Mouse (Mus musculus) WW6 (cell line): Measurements from ENCODE around the gene Trabd.

Experiments
- DNase-seq: peaks from one replicate; pipeline ENCODE4 v3.0.0-alpha.2; 2013; ENCODE audit warnings: low read depth, low spot score

Trabd gene

DNA sequence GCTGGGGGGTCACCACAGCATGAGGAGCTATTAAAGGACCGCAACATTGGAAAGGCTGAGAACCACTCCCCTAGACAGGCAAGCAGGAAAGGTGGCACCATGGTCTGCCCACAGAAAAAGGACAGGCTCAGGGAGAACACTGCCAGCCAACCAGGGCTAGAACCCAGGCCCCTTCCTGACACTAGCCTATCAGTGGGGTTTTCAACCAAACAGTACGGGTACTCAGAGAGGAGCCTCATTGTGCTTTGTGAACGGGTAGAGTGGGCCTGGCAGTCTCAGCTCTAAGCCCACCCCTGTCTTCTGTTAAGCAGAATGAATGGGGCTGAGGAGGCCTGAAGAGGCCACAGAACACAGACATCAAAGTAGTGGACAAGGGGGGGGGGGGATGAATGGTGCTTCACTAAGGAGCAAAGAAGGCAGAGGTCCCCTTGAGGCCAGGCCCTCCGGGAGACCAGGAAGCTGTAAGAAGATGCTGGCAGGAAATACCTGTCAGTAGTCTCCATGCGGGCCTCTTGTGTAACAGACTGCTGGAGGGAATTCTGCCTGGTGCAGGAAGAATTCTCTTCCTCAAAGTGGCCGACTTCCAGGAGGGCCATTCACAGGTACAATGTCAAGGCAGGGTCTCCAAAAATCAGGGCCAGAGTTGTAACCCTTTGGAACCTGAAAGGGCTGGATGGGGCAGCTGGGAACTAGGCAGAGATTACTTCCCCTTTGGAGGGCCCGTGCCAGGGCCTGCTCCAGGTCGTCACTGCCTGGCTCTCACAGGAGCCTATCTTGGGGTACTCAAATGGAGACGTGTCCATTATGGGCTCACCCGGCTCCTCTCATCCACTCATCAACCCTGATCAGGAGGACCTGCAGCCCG is at the start of gene Trabd:
Trabd (plus strand) TSS at position 512 of the 865 bp plus-strand sequence.
- no peak for DNase-seq

DNA sequence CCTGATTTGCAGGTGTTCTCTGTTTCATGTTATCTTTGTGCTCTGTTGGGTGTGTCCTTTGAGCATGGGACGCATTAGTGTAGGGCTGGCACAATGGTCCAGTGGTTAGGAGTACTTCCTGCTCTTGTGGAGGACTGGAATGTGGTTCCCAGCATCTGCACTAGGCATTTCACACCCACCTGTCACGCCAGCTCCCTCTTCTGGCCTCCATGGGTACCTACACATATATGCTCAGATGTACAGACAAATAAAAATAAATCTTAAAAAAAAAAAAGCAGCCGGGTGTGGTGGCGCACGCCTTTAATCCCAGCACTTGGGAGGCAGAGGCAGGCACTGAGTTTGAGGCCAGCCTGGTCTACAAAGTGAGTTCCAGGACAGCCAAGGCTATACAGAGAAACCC is 30.5 kb upstream of the Trabd start:
- DNase-seq: no peak

DNA sequence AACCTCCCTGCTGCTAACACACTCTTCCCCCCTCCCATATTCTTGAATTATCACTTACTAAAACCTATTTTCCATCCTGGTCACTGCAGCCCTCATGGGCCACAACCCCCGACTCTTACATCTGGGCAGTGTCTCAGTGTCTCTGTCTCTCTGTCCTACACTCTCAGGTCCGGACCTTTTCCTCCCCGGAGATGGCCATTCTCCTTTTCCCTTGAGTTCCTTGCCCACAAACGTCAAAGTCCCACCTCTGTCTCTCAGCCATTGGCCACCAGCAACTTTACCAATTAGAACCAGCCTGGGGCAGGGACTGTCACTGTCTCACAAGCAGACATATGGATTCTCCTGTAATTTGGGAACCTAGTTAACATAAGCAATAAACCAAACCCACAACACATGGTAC is 28.6 kb upstream of the Trabd start:
- no peak for DNase-seq

DNA sequence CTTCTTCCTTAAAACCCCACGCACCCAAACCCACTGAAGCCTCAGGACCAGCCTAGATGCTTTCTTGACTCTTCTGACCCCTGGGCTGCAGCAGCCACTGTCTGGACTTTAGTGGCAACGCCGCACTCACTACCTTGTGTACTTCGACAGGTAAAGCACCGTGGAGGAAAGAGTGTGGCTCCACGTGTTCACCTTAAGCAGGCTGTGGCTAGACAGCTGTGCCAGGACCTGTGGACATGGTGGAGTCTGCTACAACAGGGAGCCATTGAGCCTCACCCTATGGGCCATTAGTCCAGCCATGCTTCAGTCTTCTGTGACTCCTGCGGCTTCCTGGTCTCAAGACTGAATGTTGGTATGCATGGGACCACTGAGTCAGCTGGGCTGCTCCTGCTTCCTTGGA is 20.3 kb upstream of the Trabd start:
- no peak for DNase-seq

DNA sequence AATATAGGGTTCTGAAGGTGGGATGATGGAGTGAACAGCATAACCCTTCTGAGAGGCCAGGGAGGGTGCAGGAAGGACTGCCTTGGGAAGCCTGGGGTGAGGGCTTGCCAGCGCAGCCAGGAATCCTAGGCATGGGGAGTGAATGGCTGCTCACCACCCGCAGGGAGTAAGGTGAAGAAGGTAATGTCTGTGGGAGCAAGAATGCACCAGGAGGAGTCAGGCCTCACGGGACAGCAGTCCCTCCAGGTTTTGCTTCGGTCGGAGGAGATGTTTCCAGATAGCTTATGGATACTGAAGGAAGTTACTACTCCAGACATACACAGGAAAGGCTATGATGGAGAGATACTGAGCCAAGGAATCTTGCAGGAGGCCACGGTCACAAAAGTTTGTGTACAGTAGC is 16.2 kb upstream of the Trabd start:
- DNase-seq: no peak

DNA sequence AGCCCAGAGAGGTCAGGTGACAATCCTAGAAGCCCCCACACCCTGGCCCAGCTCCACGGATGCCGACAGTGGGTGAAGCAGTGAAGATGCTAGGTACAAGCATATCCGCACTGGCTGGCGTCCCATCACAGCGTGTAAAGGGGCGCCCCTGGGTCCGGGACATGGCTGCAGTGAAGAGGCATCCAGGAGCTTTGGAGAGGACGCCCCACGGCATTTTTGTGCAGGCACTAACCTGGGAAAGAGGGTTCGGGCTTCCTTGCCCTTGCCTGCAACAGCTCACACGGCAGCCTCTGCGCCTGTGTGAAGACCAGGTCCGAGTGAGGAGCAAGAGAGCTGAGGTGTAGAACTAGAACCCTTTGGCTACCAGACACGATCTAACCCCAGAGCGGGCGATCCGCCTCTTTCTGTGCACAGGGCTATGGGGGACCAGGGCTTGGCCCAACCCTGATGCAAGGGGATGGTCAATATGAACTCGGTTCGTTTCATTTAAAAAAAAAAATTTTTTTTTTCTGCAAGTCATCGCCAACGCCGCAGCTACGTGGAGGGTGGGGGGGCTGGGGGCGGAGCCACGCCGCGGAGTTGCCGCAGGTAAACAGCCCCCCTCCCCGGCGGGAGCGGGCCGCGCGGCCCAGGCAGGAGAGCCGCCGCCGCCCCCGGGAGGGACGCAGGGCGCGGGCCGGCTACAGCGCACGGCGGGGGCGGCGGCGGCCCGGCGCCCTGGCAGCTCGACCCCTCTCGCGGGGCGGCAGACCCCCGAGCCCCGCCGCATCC is 15.6 kb upstream of the Trabd start, which contains the start of gene Panx2:
Panx2 (plus strand) TSS at position 574 of the 771 bp plus-strand sequence.
- DNase-seq: no peak

DNA sequence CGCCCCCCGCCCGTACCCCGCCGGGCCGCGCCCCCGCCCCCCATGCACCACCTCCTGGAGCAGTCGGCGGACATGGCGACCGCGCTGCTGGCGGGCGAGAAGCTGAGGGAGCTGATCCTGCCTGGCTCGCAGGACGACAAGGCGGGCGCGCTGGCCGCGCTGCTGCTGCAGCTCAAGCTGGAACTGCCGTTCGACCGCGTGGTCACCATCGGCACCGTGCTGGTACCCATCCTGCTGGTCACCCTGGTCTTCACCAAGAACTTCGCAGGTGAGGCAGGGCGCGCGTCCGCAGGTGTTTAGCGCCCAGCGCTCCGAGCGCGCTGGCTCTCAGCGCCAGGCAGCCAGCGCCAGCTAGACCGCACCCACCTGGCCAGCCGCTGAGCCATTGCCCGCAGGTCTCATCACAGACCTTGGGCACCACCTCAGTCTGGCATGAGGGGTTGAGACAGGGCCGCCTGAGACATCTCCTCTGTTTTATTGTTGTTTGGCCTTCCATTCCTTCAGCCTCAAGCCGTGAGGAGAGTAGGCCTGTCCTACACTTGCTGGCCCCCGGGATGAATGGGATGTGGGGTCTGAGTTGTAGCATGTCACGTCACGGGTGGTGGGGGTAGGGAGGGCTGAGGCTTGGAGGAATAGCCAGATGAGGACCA is 14.8 kb upstream of the Trabd start:
- DNase-seq: no peak

DNA sequence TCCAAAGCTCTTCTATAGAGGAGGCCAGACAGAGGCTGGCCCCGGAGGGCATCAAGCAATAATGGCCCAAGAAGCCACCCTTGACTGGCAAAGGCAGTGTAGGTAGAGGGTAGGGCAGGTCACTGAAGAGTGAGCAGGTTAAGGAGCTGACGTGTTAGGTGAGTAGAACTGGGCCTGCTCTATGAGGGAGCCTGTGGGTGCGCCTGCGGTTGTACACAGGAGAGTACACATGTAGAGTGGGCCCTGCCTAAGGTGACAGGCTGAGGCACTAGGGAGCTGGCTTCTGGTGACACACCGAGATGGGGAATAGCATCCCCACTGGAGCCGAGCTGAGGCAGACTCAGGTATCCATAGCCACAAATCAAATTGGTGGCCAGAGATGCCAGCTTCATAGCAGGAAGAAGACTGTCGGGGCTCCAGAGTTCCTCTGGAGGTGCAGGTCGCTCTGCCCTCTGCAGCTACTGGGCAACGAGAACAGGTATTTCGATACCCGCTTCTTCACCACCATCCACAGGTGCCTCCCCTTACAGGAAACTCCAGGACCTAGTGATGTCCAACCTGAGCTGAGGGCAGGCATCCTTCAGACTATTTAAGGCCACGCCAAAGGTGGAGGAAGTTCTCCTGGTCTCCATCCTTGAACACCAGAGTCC is 14.0 kb upstream of the Trabd start:
- no peak for DNase-seq

DNA sequence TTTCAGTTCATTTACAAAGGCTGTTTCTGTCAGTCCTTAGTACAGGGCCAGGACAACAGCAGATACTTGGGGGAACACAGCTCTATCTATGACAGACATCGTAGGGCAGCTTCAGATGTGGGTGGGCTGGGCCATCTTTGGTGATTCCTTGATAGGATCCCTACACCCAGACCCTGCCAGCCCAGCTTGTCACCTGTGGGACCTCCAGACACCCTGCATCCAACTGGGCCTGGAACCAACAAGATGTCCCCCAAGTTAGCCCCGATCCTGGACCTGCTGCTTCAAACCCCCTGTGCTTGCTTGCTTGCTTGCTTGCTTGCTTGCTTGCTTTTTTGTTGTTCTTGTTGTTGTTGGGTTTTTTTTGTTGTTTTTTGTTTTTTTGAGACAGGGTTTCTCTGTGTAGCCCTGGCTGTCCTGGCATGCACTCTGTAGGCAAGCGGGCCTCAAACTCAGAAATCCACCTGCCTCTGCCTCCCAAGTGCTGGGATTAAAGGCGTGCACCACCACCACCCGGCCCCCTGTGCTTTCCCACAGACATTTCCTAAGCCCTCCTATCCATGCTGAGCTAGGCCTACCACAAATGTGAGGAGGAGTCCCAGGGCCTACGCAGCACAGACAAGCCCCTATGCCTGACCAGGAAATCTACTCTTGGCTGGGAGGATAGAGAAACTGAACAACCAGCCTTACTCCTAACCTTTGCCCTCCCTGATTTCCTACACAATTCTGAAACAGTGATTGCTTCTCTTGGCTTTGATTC is 13.0 kb upstream of the Trabd start:
- no peak for DNase-seq

DNA sequence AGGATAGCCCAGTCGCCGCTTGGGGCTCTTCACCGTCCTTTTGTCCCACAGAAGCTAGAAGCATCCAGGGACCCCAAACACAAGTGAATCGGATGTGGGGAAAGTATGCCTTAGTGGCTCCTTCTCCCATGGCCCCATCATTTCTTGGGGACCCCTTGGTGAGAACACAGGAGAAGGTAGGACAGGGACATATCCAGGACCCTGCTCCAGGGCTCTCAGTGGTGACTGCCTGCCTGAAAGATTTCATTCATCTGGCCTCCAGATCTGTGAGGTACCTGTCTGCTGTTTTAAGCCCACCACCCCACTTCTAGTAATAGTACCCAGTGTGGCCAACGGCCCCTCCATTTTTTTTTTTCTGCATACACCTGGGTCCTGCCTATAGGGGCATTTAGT is 12.4 kb upstream of the Trabd start:
- DNase-seq: no peak

DNA sequence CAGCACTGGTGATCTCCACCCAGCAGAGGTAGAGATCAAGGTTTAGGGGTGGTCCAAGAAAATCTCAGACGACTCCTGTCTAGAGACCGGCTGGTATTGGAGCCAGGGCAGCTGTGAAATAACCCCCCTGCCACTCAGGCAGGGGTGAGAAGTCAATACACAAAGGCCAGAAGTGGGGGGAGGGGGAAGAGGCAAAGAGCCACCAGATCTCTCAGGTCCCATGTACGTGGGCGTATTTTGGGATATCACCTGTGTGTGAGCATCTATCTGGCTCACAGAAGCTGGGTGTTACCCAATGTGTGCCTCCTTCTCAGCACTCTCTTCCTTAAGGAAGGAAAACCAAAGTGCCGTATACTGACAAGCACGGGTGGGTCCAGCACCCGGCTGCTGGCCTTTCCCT is 11.9 kb upstream of the Trabd start:
- DNase-seq: no peak

DNA sequence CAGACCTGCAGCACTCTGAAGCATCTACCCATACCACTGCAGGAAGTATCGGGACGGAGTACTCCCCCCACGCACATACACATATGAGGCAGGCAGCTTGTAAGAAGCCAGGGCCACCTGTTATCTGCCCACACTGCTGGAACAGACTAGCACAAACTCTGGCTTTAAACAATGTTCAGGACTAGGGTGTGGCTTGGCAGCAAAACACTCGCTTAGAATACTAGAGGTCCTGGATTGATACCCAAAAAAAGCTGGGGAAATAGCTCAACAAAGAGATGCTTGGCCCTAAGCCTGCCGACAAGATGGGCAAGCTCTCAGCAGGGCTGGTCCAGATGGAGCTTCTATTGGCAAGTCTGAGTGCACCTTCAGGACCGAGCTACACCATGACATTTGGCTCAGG is 11.4 kb upstream of the Trabd start:
- DNase-seq: no peak

DNA sequence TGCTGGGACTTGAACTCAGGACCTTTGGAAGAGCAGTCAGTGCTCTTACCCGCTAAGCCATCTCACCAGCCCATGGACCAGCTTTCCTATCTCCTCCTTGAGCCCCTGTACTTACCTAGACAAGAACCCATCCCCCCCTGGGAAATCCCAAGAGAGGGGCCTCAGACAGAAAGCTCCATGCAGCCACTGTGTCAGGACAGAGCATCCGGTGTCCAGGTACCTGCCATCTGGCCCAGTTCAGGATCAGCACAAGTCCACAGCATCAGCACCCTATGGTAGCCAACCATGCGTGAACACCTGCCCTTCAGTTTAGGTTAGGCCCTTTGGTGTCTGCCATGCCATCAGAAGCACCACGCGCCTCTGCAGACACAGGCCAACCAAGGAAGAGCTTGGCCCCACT is 10.0 kb upstream of the Trabd start:
- no peak for DNase-seq

DNA sequence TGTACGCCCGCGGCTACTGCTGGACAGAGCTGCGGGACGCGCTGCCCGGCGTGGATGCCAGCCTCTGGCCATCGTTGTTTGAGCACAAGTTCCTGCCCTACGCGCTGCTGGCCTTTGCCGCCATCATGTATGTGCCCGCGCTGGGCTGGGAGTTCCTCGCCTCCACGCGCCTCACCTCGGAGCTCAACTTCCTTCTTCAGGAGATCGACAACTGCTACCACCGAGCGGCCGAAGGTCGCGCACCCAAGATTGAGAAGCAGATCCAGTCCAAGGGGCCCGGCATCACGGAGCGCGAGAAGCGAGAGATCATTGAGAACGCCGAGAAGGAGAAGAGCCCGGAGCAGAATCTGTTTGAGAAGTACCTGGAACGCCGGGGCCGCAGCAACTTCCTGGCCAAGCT is 7.3 kb upstream of the Trabd start:
- DNase-seq: no peak

DNA sequence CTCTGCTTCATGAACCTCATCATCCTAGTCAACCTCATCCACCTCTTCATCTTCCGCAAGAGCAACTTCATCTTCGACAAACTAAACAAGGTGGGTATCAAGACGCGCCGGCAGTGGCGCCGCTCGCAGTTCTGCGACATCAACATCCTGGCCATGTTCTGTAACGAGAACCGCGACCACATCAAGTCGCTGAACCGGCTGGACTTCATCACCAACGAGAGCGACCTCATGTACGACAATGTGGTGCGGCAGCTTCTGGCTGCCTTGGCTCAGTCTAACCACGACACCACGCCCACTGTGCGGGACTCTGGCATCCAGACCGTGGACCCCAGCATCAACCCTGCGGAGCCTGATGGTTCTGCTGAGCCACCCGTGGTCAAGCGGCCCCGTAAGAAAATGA is 6.7 kb upstream of the Trabd start:
- DNase-seq: no peak

DNA sequence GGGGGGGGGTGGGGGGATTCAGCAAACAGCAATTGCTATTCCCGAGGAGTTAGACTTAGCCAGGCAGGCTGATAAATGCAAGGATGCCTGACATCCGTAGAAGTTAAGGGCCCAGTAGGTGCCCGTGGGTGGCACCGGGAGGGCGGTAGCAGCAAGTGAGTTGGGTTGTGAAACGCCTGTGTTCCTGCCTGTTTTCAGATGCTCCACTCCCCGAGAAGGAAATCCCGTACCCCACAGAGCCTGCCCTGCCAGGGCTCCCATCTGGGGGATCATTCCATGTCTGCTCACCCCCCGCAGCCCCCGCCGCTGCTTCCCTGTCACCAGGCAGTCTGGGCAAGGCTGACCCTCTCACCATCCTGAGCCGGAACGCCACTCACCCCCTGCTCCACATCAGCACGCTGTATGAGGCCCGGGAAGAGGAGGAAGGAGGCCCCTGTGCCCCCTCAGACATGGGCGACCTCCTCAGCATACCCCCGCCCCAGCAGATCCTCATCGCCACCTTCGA is 5.5 kb upstream of the Trabd start:
- DNase-seq: no peak

DNA sequence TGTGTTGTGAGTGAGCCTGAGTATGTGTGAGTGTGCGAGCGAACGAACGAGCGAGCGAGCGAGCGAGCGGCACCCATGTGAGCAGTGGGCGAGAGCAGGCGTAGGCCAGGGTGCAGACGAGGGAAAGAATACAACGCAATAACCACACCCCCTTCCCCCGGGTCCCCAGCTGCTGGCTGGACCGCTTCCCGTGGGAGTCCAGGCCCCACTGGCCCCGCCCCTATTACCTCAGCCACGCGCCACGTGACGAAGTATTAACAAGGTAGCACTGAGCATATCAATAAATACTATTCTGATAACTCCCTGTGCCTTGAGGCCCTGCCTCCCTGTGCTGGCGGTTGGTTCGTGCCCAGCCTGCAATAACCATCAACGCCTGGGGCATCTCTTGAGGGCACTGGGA is 4.3 kb upstream of the Trabd start:
- DNase-seq: no peak

DNA sequence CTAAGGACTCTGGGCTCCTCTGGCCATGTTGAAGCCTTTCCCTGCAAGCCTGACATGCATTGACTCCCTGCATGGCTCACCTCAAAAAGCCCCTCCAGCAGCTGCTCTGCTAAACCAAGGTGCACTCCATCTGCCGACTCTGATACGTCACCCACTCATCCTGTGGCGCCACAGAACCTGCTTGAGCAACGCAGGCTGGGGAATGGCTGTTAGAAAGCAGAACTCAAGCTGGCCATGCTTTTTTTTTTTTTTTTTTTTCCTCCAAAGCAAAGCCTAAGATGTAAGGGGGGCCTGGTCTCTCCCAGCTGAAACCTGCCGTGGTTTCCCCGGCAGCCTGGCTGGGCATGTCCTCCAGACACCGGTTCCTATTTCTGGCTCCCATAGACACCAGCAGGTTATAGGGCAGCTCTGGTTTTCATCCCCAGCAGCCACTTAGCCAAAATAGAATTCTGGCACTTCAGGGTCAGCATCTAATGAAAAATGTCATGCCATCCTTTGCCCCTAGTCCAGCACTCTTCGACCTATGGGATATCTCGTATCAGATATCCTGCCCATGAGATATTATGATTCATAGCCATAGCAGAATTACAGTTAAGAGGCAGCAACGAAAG is 826 bp upstream of the Trabd start:
- DNase-seq: no peak

DNA sequence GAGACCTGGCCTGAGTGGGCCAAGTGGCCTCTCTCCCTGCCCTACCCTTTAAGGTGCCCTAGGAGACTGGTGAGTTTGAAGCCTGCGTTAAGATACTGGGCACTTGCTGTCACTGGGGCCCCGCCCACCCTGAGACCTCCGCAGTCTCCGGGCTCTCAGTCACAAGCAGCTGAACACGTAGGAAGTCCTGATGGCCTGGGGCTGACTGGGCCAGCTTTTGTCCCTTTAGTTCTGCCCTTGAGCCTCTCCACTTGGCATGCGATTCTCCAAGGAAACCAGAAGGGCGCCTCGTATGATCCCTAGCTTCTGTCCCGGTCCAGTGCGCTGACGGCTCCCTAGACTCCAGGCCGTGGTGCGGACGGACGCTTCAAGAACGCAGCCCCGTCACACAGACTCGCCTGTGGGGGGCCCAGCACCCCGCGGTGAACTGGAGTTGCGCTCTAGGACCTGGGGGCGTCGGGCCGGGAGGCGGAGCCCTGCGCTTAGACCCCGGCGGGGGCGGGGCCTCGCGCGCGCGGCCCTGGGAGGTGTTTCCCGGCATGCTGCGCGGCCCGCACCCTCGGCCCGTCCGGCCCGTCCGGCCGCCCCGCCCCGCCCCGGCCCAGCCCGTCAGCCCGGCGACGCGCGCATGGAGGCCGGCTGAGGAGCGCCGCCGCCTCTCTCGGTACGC is 689 bp downstream of the Trabd start:
- no peak for DNase-seq

DNA sequence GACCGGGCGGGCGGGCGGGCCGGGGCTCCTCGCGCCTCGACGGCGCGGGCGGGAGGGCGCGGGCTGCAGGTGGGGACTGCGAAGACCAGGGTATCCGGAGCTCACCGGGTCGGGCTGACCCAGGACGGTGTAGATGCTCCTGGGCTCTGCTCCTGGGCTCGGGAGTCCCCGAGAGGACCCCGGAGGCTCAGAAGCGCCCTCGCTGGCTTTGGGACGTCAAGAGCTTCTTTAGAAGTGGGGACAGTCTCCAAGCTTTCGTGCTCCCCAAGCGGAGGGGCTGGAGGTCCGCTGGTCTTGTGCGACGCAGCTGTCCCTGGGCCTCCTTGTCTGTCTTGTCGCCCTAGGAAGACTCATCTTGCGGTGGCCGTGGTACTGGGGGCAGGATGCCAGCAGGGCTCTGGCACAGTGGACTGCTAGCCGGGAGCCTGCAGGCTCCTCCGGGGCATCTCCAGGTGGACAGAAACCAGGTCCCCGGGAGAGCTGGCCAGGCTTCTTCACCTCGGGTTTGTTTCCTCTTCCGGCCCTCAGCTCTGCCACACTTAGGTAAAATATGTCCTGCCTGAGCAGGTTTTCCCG is 1.3 kb downstream of the Trabd start:
- no peak for DNase-seq
